Mouse (Mus musculus): Measurements from ENCODE around the gene Mxra7.
A peak's percentile ranks its signal among the peaks of the same experiment; 100 is the strongest.

Gene Mxra7

DNA sequence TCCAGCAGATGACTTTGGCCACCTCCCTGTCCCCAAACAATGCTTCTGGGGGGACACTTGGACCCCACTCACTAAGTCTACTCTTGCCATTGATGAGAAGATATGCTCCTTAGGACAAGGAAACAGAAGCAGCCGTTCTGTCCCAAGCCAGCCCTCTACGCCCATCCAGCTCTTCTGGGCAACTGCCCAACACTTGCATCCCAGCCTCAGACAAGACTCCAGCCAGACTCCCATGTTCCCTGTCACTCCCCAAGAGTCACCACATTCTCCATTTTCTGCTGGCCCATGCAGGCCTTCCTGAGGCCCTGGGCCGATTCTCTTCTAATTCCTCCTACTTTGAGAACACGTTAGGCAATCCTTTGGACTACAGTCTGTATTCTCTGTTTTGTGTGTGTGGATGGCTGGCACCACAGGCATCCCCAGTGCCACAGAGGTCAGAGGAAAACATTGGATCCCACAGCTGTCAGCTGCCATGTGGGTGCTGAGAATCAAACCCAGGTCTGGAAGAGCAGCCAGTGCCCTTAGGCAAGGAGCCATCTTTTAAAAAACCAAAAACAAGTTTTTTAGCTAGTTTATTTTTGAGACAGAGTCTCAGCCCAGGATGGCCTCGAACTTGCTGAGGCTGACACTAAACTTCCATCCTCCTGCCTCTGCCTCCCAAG, 7.8 kb downstream of the Mxra7 start:
- DNase-seq (ENCODE audit: low read depth, low spot score): no peak

DNA sequence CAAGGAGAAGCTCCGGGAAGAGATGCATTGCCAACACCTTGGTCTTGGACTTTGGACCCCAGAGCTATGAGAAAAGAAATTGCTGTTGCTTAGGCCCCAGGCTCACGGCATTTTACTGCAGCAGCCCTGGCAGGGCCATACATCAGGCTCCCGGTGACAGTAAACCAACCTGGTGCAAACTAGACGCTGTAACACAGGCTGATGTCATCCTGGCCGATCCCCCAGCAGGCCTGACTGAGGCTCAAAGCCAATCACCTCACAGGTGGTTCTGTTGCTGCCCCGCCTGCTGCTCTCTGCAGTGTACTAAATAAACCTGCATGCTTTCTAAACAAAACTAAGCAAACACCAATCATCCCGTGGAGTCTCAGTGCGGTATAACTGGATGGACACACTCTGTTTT, 9.1 kb downstream of the Mxra7 start:
- no peak for DNase-seq (ENCODE audit: low read depth, low spot score)

DNA sequence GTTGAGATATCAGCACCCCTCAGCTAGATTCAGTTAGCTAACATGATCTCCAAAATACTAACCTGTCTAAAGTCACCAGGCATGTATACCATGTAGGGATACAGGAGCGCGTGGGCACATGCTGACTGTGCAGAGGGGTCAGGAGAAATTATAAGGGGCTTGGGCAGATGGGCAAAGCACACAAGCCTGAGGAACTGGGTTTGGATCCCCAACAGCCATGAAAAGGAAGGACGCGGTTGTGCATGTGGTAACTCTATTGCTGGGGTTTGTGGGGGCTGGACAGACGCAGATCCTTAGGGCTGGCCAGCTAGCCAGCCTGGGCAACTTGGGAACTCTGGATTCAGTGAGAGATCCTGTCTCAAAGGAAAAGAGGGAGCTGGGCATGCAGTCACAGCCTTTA, 10.3 kb downstream of the Mxra7 start:
- no peak for DNase-seq (ENCODE audit: low read depth, low spot score)

DNA sequence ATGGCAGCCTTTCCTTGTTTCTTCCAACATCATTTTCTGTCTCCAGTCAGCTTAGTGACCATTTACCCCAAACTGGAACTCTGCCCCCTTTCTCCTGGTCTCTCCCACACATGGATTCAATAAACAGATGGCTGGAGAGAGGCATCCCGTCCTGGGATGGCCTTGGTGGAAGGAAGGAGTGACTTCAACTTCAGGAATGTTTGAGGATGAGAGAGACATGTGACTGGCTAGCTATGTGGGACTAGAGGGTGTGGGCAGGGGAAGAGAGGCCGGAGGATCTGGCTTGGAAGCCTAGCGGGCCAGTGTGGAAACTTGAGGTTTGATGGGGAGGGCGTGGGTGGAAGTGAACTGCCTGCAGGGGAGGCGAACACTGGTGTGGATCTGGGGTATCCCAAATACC, 11.1 kb downstream of the Mxra7 start:
- no peak for DNase-seq (ENCODE audit: low read depth, low spot score)

DNA sequence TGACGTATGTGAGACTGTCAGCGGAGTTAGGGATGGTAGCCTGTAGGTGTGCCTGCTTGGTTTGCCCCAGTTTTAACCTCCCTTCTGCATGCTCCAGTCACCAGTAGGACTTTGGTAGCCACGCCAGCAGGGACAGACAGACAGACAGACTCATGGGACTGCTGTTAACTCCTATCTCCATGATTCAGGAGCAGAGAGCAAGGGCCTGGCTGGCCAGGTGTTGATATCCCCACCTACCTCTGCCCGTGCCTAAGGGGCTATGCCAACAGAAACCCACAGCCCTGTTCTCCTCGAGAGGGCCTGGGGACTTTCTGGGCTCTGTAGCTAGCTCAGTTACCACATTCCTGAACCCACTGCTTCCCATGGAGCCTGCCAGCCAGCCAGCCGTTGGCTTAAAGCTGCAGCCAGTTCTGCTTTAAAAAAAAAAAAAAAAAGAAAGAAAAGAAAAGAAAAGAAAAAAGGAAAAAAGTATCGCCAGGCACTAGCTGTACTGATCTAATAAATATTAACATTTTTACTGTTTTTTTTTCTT, 12.9 kb downstream of the Mxra7 start:
- no peak for DNase-seq (ENCODE audit: low read depth, low spot score)

DNA sequence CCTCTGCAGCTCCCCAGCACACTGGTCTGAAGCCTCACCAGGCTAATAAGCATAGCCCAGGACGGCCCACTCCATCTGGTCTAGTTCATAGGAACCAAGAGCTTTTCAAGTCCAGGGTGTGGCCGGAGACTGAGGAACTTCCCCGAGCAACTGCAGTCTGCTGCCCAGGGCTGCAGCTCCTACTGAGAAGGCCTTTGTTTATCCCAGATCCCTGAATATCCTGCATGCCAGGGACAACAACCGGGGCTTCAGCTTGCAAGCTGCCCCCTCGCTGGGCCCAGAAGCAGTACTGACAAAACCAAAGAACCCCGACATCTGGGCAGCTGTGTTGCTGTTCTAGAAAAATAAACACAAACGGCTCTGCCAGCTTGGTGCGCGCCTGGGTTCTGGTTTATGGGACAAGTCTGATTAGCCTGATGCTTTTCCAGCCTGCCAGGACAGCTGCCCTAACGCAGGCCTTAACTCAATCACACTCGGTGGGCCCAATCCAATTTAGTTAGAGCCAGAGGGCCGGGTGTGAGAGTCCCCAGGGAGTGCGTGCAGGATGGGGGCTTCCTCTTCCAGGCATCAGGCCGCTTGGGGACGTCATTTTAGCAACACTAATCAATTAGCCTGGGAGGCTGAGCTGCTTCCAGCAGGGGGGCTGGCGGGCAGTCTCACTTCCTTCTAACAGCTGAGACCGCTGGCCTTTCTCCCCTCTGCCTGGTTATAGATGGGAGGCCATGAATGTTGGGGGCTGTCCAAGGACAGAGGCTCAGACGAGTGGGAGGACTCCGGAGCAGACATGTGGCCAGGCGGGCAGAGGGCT, 13.6 kb downstream of the Mxra7 start:
- no peak for DNase-seq (ENCODE audit: low read depth, low spot score)

DNA sequence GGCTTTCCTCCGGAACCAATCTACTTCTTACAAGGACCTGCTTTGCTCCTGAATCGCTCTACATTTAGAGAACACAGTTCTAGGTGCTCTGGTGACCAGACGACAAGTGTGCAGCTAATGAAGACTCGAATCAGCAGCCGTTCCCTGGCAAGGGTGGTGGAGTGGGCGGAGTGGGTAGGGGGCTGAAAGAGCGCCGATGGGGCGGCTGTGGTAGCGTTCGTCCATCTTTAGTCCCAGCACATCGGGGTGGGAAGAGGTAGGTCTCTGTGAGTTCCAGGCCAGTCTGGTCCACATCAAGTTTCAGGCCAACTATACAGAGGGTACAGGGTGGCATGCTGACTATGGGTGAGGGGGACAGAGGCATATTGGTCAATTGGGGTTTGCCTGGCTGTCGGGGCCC, 14.2 kb downstream of the Mxra7 start:
- DNase-seq (ENCODE audit: low read depth, low spot score): no peak

DNA sequence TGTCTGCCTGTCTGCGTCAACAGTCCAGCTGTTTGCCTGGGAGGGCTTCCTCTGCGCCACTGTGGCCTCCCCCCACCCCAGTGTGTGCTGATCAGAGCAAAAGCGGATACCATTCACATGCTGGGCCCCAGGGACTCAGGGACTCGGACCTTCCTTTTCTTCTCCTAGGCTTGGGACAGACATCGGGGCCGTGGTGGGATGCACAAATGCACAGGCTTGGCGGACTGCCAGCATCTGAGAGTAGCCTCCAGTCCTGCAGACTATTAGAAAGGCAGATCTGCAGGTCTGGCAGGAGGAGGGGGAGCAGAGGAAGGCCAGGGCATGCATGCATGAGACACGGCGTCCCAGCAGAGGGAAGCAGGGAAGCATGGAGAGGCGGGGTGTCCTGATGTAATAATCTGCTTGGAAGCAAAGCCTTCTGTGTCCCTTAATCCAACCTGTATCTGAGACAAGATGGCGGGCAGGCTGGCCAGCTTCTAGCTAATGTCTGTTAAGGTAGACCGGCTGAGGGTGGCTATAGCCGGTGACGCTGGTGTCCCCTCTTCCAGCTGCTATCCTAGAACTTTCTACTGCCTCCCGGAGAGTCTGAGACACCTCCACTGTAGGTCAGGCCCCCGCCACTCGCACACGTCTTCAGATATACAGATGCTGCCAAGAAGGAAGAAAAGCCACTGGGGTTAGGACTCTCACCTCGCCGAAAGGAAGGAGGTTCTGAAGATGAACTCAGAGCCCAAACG, 14.9 kb downstream of the Mxra7 start:
- DNase-seq (ENCODE audit: low read depth, low spot score): no peak

DNA sequence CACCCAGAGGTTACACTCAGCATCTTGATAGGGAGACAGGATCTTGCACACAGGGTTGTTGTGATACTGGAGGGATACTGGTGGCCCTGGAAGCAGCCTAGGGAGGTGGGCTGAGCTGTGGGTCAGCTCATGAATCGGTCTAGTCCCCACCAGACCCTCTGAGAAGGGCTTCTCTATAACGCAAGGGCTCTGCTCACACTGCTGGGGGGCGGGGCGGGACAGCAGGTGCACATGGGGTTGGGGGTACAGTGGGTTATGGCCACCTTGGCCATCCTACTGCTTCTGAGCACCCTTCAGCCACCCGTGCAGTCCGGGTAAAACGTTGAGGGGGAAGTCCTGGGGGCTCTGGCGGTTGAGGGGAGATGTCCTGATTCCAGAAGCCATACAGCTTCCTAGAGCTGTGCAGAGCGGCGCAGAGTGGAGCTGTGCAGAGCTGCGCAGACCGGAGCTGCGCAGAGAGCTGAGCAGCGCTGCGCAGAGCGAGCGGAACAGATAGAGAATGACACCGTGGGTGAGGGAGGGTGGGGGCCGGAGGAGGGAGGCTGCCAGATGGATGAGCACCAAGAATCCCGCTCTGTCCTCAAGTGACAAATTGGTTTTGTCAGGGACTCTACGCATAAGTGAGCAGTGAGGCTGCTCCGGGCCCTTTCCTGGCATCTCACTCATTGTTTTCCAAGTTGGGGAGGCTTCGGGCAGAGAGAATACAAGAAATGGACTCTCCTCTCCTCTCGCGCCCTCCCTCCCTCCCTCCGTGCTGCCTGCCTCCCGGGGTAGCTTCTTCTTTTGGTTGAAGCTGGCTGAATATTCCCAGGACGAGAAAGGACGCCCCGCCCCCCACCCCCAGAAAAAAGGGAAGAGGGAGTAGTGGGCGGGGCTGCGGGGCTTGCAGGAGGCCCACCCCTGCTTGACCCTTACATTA, 16.6 kb downstream of the Mxra7 start:
- peak; percentile 77 for DNase-seq (ENCODE audit: low read depth, low spot score)

DNA sequence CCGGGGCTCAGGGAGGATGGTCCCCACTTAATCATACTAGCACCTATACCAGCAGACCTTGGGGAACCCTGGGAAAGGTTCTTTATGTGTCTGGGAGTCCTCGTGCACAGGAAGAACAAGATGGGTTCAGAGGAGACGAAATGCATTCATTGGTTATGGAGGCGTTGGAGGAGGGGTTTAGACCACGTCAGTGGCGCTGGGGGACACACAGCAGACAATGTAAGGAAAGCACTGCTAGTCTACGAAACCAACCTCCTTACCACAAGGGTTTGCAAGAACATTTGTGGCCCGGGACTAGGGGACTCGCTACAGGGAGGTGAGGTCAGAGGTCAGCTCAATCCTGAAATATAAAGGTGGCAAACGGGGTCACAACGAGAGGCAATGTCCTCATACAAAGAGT, 17.3 kb downstream of the Mxra7 start:
- DNase-seq (ENCODE audit: low read depth, low spot score): no peak

DNA sequence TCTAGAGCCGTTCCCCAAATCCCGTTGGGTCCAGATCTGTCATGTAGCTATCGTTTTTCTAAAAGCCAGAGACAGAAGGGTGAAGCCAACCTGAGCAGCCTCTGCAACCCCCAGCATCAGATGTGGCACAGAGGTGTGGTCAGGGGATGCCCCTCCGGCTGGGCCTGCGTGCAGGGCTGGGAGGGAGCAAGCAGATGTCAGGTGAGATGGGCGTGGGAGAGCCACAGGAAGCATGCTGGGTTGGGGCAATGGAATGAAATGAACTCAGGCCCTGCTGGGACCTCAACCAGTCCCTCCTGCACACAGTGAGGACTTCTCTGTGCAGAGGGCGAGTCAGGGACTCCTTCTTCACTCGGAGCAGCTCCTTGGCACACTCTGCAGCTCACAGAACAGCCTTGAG, 18.3 kb downstream of the Mxra7 start:
- DNase-seq (ENCODE audit: low read depth, low spot score): peak; percentile 25

DNA sequence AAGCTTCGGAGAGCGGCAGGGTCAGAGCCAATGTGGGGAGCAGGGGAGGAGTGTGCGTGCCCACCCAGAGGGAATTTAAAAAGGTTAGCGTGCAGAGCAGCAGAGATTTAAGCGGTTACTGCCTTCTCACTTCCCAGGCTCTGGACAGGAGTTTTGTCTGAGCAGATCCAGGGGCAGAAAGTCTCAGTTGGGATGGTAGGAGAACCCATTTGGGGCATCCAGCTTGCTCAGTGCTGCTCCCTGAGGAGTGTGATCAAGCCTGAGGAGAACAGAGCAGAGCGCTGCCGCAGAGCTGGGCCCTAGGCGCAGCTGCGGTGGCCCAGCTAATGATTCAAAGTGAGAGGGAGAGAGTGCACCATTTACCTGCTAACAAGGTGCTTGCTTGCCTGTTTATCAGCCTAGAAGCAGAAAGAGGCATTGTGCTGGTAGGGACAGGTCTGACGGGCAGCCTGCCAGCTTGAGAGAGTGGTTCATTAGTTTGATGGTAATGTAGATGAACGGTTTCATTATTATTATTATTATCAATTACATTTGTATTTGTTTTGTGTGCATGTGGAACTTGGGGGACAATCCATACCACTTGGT, 18.9 kb downstream of the Mxra7 start:
- DNase-seq (ENCODE audit: low read depth, low spot score): no peak

DNA sequence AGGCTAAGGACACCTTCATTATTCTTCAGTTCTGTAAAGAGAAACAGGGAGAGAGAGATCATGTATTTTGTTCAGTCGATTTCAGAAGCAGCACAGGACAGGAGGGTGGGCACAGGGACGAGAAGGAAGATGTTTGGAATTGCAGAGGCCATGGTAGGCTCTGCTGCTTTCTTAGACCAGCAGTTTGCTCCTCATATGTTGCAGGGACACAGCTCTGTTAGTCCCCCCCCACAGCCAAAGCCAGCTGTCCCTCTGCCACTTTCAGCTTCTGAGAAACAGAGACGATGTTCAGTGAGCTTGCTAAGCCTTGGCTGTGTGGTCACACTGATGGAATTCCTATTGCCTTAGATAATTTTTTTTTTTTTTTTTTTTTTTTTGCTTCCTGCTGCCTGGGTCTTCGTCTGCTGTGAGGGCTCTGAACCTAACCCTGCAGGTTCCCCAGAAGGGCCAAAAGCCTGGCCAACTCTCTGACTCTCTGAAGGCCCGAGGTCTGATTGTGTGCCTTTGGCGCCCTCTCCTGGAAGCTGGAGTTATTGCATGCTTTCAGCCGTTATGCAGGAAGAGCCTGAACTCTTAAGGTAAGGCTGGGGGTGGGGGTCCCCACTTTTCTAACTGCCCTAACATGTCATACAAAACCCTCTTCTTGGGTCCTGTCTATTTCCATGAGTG, 19.8 kb downstream of the Mxra7 start:
- DNase-seq (ENCODE audit: low read depth, low spot score): peak; percentile 85

DNA sequence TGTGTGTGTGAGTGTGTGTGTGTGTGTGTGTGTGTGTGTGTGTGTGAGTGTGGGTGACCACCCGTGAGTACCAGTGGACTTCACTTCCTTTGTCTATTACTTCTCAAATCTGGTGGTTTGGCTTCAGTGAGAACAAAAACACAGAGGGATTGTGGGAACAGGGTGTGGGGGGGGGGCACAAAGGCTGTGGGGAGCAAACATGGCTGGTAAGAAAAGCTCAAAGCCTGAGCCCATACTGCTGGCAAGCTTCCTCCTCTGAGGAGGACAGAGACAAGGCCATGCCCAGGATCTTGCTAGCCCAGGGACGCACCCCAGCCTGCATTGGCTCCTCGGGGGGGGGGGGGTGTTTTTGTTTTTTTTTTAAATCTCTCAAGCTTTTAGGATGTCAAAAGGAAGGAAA, 20.3 kb downstream of the Mxra7 start:
- DNase-seq (ENCODE audit: low read depth, low spot score): no peak

DNA sequence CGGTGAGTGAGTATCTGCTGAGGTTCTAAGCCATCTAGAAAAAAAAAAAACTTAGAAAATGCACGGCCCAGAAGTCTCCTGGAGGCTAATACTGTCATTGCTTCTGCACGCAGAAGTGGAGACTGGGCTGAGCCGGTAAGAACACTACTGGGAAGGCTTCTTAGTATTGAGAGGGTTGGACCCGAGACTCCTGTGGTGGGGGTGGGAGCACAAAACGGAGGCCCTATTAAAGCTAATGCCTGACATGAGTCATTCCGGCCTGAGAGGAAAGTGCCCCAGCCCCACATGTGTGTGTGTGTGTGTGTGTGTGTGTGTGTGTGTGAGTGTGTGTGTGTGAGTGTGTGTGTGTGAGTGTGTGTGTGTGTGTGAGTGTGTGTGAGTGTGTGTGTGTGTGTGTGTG, 20.7 kb downstream of the Mxra7 start:
- no peak for DNase-seq (ENCODE audit: low read depth, low spot score)

DNA sequence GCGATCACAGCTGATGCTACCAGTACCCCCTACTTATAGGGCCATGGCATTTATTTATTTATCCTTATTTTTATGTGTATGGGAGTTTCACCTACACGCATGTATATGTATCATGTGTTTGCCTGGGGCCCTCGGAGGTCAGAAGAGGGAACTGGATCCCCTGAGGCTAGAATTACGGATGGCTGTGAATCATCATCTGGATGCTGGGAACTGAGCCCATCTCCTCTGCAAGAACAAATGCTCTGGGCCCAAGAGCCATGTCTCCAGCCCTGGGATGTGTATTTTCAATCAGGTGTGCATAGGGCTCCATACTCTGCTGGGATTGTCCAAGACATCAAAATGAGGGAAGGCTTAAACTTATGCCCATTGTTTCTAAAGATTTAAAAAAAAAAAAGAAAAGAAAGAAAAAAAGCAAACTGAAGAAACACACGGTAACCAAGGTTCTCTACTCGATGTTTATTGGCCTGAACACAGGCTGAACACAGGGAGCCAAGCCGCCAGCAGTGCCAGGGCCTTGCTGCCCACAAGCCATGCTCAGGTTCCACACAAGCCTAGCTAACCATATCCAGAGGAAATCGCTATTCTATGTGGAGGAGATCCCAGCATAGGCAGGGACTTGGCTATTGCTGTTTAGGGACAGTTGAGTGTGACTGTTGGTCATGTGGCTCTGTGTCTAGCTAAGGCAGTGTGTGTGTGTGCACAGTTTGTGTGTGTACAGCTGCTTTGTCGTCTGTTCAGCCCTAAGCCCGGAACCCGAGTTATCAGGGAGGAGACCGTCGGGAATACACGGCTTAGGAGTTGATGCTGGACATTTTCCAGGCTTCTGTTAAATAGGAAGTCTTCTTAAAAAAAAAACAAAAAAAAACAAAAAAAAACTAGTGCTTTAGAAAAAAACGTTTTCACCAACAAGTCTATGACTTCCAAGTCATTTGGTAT, 21.4 kb downstream of the Mxra7 start:
- DNase-seq (ENCODE audit: low read depth, low spot score): no peak

DNA sequence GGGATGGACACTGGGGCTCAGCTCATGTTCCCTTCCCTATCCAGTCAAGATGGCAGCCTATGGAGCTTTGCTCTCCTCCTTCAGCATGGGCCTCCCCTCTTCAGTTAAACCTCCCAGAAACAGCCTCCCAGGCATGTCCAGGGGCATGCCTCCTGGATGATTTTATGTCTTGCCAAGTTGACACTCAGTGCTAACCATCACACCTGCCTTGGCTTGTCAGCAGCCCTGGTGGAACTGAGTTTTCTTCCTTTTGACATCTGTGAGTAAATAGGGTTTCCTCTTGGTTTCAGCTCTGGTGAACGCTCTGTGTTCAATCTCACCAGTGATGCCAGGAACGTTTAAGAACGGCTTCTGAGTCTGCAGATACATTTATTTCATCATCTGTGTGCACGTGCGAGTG, 25.1 kb downstream of the Mxra7 start:
- no peak for DNase-seq (ENCODE audit: low read depth, low spot score)

DNA sequence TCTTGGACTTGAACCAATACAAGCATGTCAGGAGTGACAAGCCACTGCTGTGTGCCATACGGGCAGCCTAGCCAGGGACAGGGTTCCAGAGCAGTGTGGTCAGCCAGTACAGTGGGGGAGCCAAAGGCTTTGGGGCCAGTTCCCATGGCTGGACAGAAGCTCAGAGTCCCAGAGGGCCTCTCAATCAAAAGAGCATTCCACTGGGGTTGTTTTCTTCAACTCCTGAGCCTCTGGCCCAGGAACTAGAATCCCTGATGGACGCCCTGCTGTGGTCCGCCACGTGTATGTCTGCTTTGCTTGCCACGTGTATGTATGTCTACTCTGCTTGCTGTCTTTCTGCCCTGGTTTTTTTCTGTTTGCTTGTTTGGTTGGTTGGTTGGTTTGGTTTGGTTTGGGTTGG, 26.7 kb downstream of the Mxra7 start:
- DNase-seq (ENCODE audit: low read depth, low spot score): no peak

DNA sequence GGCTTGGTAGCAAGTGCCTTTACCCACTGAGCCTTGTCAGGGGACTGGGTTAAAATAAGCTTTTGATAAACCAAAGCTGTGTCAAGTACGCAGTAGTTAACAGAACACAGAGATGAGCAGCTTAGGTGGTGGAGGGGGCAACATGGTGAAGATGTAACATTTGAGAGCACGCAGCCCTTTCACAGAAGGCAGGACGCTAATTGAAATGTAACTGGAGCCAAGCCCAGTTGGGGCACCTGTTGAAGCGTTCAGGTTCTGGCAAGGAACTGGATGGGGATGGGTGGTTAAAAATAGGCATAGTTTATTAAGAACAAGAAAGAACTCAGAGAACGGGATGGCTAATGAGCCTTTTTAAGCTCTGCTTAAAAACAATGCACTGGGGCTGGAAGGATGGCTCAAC, 28.5 kb downstream of the Mxra7 start:
- DNase-seq (ENCODE audit: low read depth, low spot score): no peak
